Mouse (Mus musculus) stomach, embryonic 16.5 days (tissue): ENCODE results near the gene Mknk2. TPM values are rescaled to one million over a fixed set of nuclear protein-coding genes. Genes with fewer than 3 reads are reported as not detected.
"Not testable (repeated sequence)": the region's sequence is repeated elsewhere in the genome, so short reads cannot be mapped to it uniquely, and the experiment has no call there.

Source experiments
- ATAC-seq: fragments of 200-750 bp; cut with Nextera tagmentation; 2 replicates; pipeline ENCODE4 v1.8.0; 2017; ENCODE audit warnings: moderate number of reproducible peaks, moderate TSS enrichment; ENCODE audit not compliant: insufficient read depth, low FRiP score
- H3K27ac ChIP-seq: fragments of 300-500 bp; sonication (generic); 2 replicates; pipeline ENCODE4 v1.5.1; 2014; ENCODE audit warnings: low read length
- H3K27me3 ChIP-seq: fragments of 300-500 bp; sonication (generic); 2 replicates; pipeline ENCODE4 v1.6.1; 2014; ENCODE audit warnings: low read length, control low read depth, mixed read lengths; ENCODE audit not compliant: control insufficient read depth, insufficient read depth
- H3K36me3 ChIP-seq: fragments of 300-500 bp; sonication (generic); 2 replicates; pipeline ENCODE4 v1.6.1; 2014; ENCODE audit warnings: low read length; ENCODE audit not compliant: control insufficient read depth, insufficient read depth
- H3K4me1 ChIP-seq: fragments of 300-500 bp; sonication (generic); 2 replicates; pipeline ENCODE4 v1.6.1; 2014; ENCODE audit warnings: low read length, control low read depth, mixed read lengths; ENCODE audit not compliant: control insufficient read depth, insufficient read depth
- H3K4me2 ChIP-seq: fragments of 300-500 bp; sonication (generic); 2 replicates; pipeline ENCODE4 v1.6.1; 2014; ENCODE audit warnings: low read depth, low read length, mixed read lengths
- H3K4me3 ChIP-seq: fragments of 300-500 bp; sonication (generic); replicated peaks from 2 replicates; pipeline ENCODE4 v1.5.1; 2014; ENCODE audit warnings: mild to moderate bottlenecking, low read length
- H3K9ac ChIP-seq: fragments of 300-500 bp; sonication (generic); 2 replicates; pipeline ENCODE4 v1.6.1; 2014; ENCODE audit warnings: low read length
- H3K9me3 ChIP-seq: fragments of 300-500 bp; sonication (generic); replicated peaks from 2 replicates; pipeline ENCODE4 v1.6.1; 2016; ENCODE audit warnings: low read length, control low read depth; ENCODE audit not compliant: control insufficient read depth
- WGBS: fragments of 180-500 bp; shearing (Covaris S2); extraction: QIAGEN DNeasy Blood & Tissue Kit; methylation state at CpG from one replicate; pipeline ENCODE4 v1.1.7; 2014; 5-methylcytosine and 5-hydroxymethylcytosine counted together
- polyA plus RNA-seq: library from polyadenylated mRNA; unstranded; fragments of >200 nt; fragmentation: Nextera tagmentation; extraction: Ambion mirVana; gene quantifications from 2 replicates; pipeline ENCODE4 v1.2.1, GENCODE M21; 2015

The Mknk2 gene
- polyA plus RNA-seq, 1 experiment from 2014 or later: 45.1 TPM

GRCm38 (mm10) chr10:80649910-80650309, 28.0 kb downstream of the Mknk2 start:
- H3K4me3 ChIP-seq, H3K36me3 ChIP-seq, ATAC-seq, H3K27me3 ChIP-seq, H3K9me3 ChIP-seq, H3K4me2 ChIP-seq, H3K9ac ChIP-seq, H3K27ac ChIP-seq, H3K4me1 ChIP-seq: not testable (repeated sequence)
- WGBS: 85% methylated on average over 6 of the region's 6 CpGs

- H3K27ac ChIP-seq: no peak overlapping the region
- no peak for ATAC-seq
- H3K4me3 ChIP-seq: no peak overlapping the region
- WGBS: 90% methylated on average over 10 of the region's 10 CpGs
- H3K4me2 ChIP-seq: no peak overlapping the region
- H3K27me3 ChIP-seq: no peaks in the 10 kb centered on the region
- H3K9me3 ChIP-seq: no peaks in the 10 kb centered on the region
- H3K4me1 ChIP-seq: no peaks in the 10 kb centered on the region
- H3K36me3 ChIP-seq: peaks cover 22% of the 10 kb centered on the region
- H3K9ac ChIP-seq: no peak overlapping the region
Observed at GRCm38 (mm10) chr10:80646936-80647335, 31.0 kb downstream of the Mknk2 start.

- no peak overlapping the region for H3K4me2 ChIP-seq
- no peaks in the 10 kb centered on the region for H3K9me3 ChIP-seq
- no peak for ATAC-seq
- 69% methylated on average over 6 of the region's 6 CpGs for WGBS
- no peak overlapping the region for H3K27ac ChIP-seq
- H3K36me3 ChIP-seq: peaks cover 45% of the 10 kb centered on the region
- H3K4me3 ChIP-seq: no peak overlapping the region
- no peaks in the 10 kb centered on the region for H3K4me1 ChIP-seq
- H3K9ac ChIP-seq: no peak overlapping the region
- H3K27me3 ChIP-seq: no peaks in the 10 kb centered on the region
Observed at GRCm38 (mm10) chr10:80635345-80635744, 42.6 kb downstream of the Mknk2 start.

GRCm38 (mm10) chr10:80628925-80629324, 49.0 kb downstream of the Mknk2 start:
- H3K4me1 ChIP-seq: peaks cover 21% of the 10 kb centered on the region
- no peak overlapping the region for H3K4me3 ChIP-seq
- H3K27me3 ChIP-seq: no peaks in the 10 kb centered on the region
- no peak overlapping the region for H3K9ac ChIP-seq
- ATAC-seq: no peak
- H3K4me2 ChIP-seq: no peak overlapping the region
- 87% methylated on average over 9 of the region's 9 CpGs for WGBS
- no peaks in the 10 kb centered on the region for H3K9me3 ChIP-seq
- no peak overlapping the region for H3K27ac ChIP-seq
- no peaks in the 10 kb centered on the region for H3K36me3 ChIP-seq

- Histone ChIP-seq H3K9ac (peak overlapping the region; percentile 51; the same call in 1 of the 2 replicates), H3K36me3 (no peaks in the 10 kb centered on the region), H3K4me2 (no peak overlapping the region)
Observed at GRCm38 (mm10) chr10:80627685-80628084, 50.2 kb downstream of the Mknk2 start.

GRCm38 (mm10) chr10:80625764-80626163, 52.1 kb downstream of the Mknk2 start:
- no peak overlapping the region for H3K4me2 ChIP-seq
- no peaks in the 10 kb centered on the region for H3K27me3 ChIP-seq
- H3K27ac ChIP-seq: no peak overlapping the region
- H3K4me3 ChIP-seq: no peak overlapping the region
- WGBS: 83% methylated on average over 4 of the region's 4 CpGs
- ATAC-seq: no peak
- no peaks in the 10 kb centered on the region for H3K9me3 ChIP-seq
- no peaks in the 10 kb centered on the region for H3K36me3 ChIP-seq
- H3K4me1 ChIP-seq: peaks cover 31% of the 10 kb centered on the region
- 0 out of 2 replicates have a peak overlapping the region, but pooled peaks have one; percentile 2 for H3K9ac ChIP-seq

More at GRCm38 (mm10) chr10:80627685-80628084, 50.2 kb downstream of the Mknk2 start:
- no peak overlapping the region for H3K4me3 ChIP-seq
- H3K27me3 ChIP-seq: no peaks in the 10 kb centered on the region
- H3K9me3 ChIP-seq: no peaks in the 10 kb centered on the region
- ATAC-seq: peak; percentile 16; the same call in 1 of the 2 replicates
- peaks cover 29% of the 10 kb centered on the region for H3K4me1 ChIP-seq
- 37% methylated on average over 2 of the region's 2 CpGs for WGBS
- H3K27ac ChIP-seq: no peak overlapping the region

GRCm38 (mm10) chr10:80623457-80624191, 54.3 kb downstream of the Mknk2 start:
- Histone ChIP-seq H3K9me3 (no peaks in the 10 kb centered on the region), H3K27me3 (no peaks in the 10 kb centered on the region), H3K27ac (peak overlapping the region; percentile 83), H3K4me1 (peaks cover 31% of the 10 kb centered on the region), H3K4me2 (peak overlapping the region; percentile 88), H3K4me3 (peak overlapping the region; percentile 75), H3K9ac (peak overlapping the region; percentile 89), H3K36me3 (no peaks in the 10 kb centered on the region)
- ATAC-seq: no peak
- WGBS: 12% methylated on average over 15 of the region's 15 CpGs

GRCm38 (mm10) chr10:80622661-80623456, 55.1 kb downstream of the Mknk2 start, which contains the start of gene Csnk1g2:
Gene Csnk1g2, plus strand, starts transcription at chr10:80622838.
- ATAC-seq: peak; percentile 2; the same call in 1 of the 2 replicates
- H3K36me3 ChIP-seq: no peaks in the 10 kb centered on the region

More at GRCm38 (mm10) chr10:80622661-80623456, 55.1 kb downstream of the Mknk2 start, which contains the start of gene Csnk1g2:
- Histone ChIP-seq H3K4me2 (peak within 1 kb of the TSS; percentile 88), H3K4me1 (peaks cover 27% of the 10 kb centered on the region), H3K27me3 (no peaks in the 10 kb centered on the region), H3K9me3 (no peaks in the 10 kb centered on the region), H3K9ac (peak within 1 kb of the TSS; percentile 89), H3K27ac (peak within 1 kb of the TSS; percentile 97), H3K4me3 (peak within 1 kb of the TSS; percentile 75)
- under 1% methylated on average over 71 of the region's 85 CpGs for WGBS
